Mouse (Mus musculus): ENCODE data around the gene Txndc11. TPM values are rescaled to one million over a fixed set of nuclear protein-coding genes. Genes with fewer than 3 reads are reported as not detected.

Txndc11 gene
- polyA plus RNA-seq, 1 experiment from 2014 or later = 27.4 TPM

Small RNA genes lying within 50 kb of the gene (microRNA-seq; reads per million reads assigned to microRNA genes)
- gene Gm23935 = 84.1 reads per million, percentile 47 among the genes with 10 or more reads in this experiment

Other genes starting within 250 kb of the Txndc11 start
- 134 and 150 TPM in 2 replicates for gene Snn, start 73.7 kb downstream of the Txndc11 start, polyA plus RNA-seq (2015; fragmentation: Nextera tagmentation; extraction: Ambion mirVana)
- 28.9 and 31.6 TPM in 2 replicates for gene Litaf, start 68.5 kb downstream of the Txndc11 start, polyA plus RNA-seq (2015; fragmentation: Nextera tagmentation; extraction: Ambion mirVana)
- gene Zc3h7a, start 41.7 kb upstream of the Txndc11 start, polyA plus RNA-seq (2015; fragmentation: Nextera tagmentation; extraction: Ambion mirVana) = 67.0 and 75.8 TPM in 2 replicates
- 117 and 124 TPM in 2 replicates for gene Rsl1d1, start 68.7 kb upstream of the Txndc11 start, polyA plus RNA-seq (2015; fragmentation: Nextera tagmentation; extraction: Ambion mirVana)
- 40.0 and 43.7 TPM in 2 replicates for gene Gspt1, start 119.7 kb upstream of the Txndc11 start, polyA plus RNA-seq (2015; fragmentation: Nextera tagmentation; extraction: Ambion mirVana)
- 0.26 TPM in 1 of 2 replicates, not detected in the other for gene Tnfrsf17, start 179.2 kb upstream of the Txndc11 start, polyA plus RNA-seq (2015; fragmentation: Nextera tagmentation; extraction: Ambion mirVana)
- 15.3 and 17.8 TPM in 2 replicates for gene Snx29, start 188.3 kb upstream of the Txndc11 start, polyA plus RNA-seq (2015; fragmentation: Nextera tagmentation; extraction: Ambion mirVana)

Data from hindbrain, embryonic 16.5 days (tissue).